Mouse (Mus musculus) MEL (cell line): ENCODE results near the gene Kalrn. TPM values are rescaled to one million over a fixed set of nuclear protein-coding genes. Genes with fewer than 3 reads are reported as not detected.

Experiments used
- DNase-seq: peaks from one replicate; pipeline ENCODE4 v3.0.0; 2011; ENCODE audit warnings: low read depth, low spot score
- H3K27ac ChIP-seq: 2 replicates; pipeline ENCODE4 v1.5.1; 2012; ENCODE audit warnings: low read depth, mild to moderate bottlenecking, control low read depth, low read length, moderate library complexity; ENCODE audit not compliant: control insufficient read depth
- H3K27me3 ChIP-seq, 2 experiments: fragments of 150-350 bp in 1 of 2; sonication (generic) in 1 of 2; 2 replicates each; pipeline ENCODE4 v1.6.1; 2012; ENCODE audit warnings: low read length in 2 of 2, mild to moderate bottlenecking in 2 of 2, improper control_type of control experiment in 1 of 2, moderate library complexity in 1 of 2; ENCODE audit not compliant: insufficient read depth in 2 of 2, control insufficient read depth in 1 of 2
- H3K36me3 ChIP-seq, 2 experiments: 2 replicates each; pipeline ENCODE4 v1.6.1; 2012 to 2014; ENCODE audit warnings: low read length in 2 of 2, improper control_type of control experiment in 1 of 2, inconsistent platforms in 1 of 2, mild to moderate bottlenecking in 1 of 2; ENCODE audit not compliant: insufficient read depth in 2 of 2, control insufficient read depth in 1 of 2
- H3K4me1 ChIP-seq, 2 experiments: fragments of 150-350 bp in 1 of 2; sonication (generic) in 1 of 2; 2 replicates each; pipeline ENCODE4 v1.6.1; 2012; ENCODE audit warnings: low read length in 2 of 2, improper control_type of control experiment in 1 of 2, mild to moderate bottlenecking in 1 of 2; ENCODE audit not compliant: insufficient read depth in 2 of 2, control insufficient read depth in 1 of 2
- H3K4me3 ChIP-seq, 2 experiments: fragments of 150-350 bp in 1 of 2; sonication (generic) in 1 of 2; 2 replicates each; pipeline ENCODE4 v1.5.1; 2012; ENCODE audit warnings: low read depth in 2 of 2, low read length in 2 of 2, mild to moderate bottlenecking in 2 of 2, moderate library complexity in 2 of 2, control low read depth in 1 of 2, improper control_type of control experiment in 1 of 2; ENCODE audit not compliant: control insufficient read depth in 1 of 2, insufficient read depth in 1 of 2
- H3K79me2 ChIP-seq: 2 replicates; pipeline ENCODE4 v1.6.1; 2012; ENCODE audit warnings: mild to moderate bottlenecking, low read length, moderate library complexity; ENCODE audit not compliant: control insufficient read depth, poor library complexity, insufficient read depth
- H3K9ac ChIP-seq: 2 replicates; pipeline ENCODE4 v1.6.1; 2012; ENCODE audit warnings: low read depth, mild to moderate bottlenecking, control low read depth, low read length, moderate library complexity; ENCODE audit not compliant: control insufficient read depth, poor library complexity, severe bottlenecking
- H3K9me3 ChIP-seq: fragments of 150-350 bp; sonication (generic); replicated peaks from 2 replicates; pipeline ENCODE4 v1.6.1; 2012; ENCODE audit warnings: mild to moderate bottlenecking, low read length, improper control_type of control experiment, moderate library complexity; ENCODE audit not compliant: insufficient read depth
- BHLHE40 ChIP-seq: IDR thresholded peaks from 2 replicates; pipeline ENCODE4 v1.6.1; 2012; ENCODE audit warnings: low read depth, mild to moderate bottlenecking, inconsistent platforms, low read length, improper control_type of control experiment, borderline replicate concordance
- ELF1 ChIP-seq: IDR thresholded peaks from 2 replicates; pipeline ENCODE4 v1.6.1; 2014; ENCODE audit warnings: low read depth, mild to moderate bottlenecking, inconsistent platforms, low read length, improper control_type of control experiment, moderate library complexity
- EP300 ChIP-seq, 2 experiments: IDR thresholded peaks; 2 replicates each; pipeline ENCODE4 v1.6.1; 2011; ENCODE audit warnings: improper control_type of control experiment in 2 of 2, low read length in 2 of 2, low read depth in 1 of 2, mild to moderate bottlenecking in 1 of 2
- ETS1 ChIP-seq: IDR thresholded peaks from 2 replicates; pipeline ENCODE4 v1.6.1; 2012; ENCODE audit warnings: low read depth, mild to moderate bottlenecking, inconsistent platforms, low read length, improper control_type of control experiment, moderate library complexity
- GATA1 ChIP-seq: IDR thresholded peaks from 2 replicates; pipeline ENCODE4 v1.6.1; 2011; ENCODE audit warnings: low read depth, low read length, improper control_type of control experiment
- JUND ChIP-seq: IDR thresholded peaks from 2 replicates; pipeline ENCODE4 v1.6.1; 2011; ENCODE audit warnings: low read depth, mild to moderate bottlenecking, improper control_type of control experiment, low read length
- KAT2A ChIP-seq: conservative IDR thresholded peaks from 2 replicates; pipeline ENCODE4 v1.6.1; 2012; ENCODE audit warnings: low read depth, low read length, improper control_type of control experiment, inconsistent platforms
- MAFK ChIP-seq: IDR thresholded peaks from 2 replicates; pipeline ENCODE4 v1.6.1; 2011; ENCODE audit warnings: low read depth, mild to moderate bottlenecking, low read length, improper control_type of control experiment, borderline replicate concordance
- MAX ChIP-seq: IDR thresholded peaks from 2 replicates; pipeline ENCODE4 v1.6.1; 2011; ENCODE audit warnings: low read length, improper control_type of control experiment
- MAZ ChIP-seq: IDR thresholded peaks from 2 replicates; pipeline ENCODE4 v1.6.1; 2012; ENCODE audit warnings: low read depth, mild to moderate bottlenecking, inconsistent platforms, low read length, improper control_type of control experiment
- MEF2A ChIP-seq: IDR thresholded peaks from 2 replicates; pipeline ENCODE4 v1.6.1; 2014; ENCODE audit warnings: low read depth, mild to moderate bottlenecking, inconsistent platforms, low read length, improper control_type of control experiment; ENCODE audit not compliant: poor library complexity, insufficient replicate concordance, severe bottlenecking; ENCODE audit errors: extremely low read depth
- MXI1 ChIP-seq: IDR thresholded peaks from 2 replicates; pipeline ENCODE4 v1.6.1; 2011; ENCODE audit warnings: mild to moderate bottlenecking, low read depth, low read length, improper control_type of control experiment
- MYB ChIP-seq: IDR thresholded peaks from 2 replicates; pipeline ENCODE4 v1.6.1; 2011; ENCODE audit warnings: mild to moderate bottlenecking, low read depth, low read length, improper control_type of control experiment
- MYC ChIP-seq: IDR thresholded peaks from 2 replicates; pipeline ENCODE4 v1.6.1; 2011; ENCODE audit warnings: low read depth, mild to moderate bottlenecking, low read length, improper control_type of control experiment, moderate library complexity
- POLR2A ChIP-seq, 2 experiments: IDR thresholded peaks; 2 replicates each; pipeline ENCODE4 v1.6.1; 2011 to 2012; ENCODE audit warnings: low read length in 2 of 2, mild to moderate bottlenecking in 2 of 2, control low read depth in 1 of 2, improper control_type of control experiment in 1 of 2, low read depth in 1 of 2, moderate library complexity in 1 of 2; ENCODE audit not compliant: control insufficient read depth in 1 of 2, insufficient read depth in 1 of 2, poor library complexity in 1 of 2
- RAD21 ChIP-seq: IDR thresholded peaks from 2 replicates; pipeline ENCODE4 v1.6.1; 2011; ENCODE audit warnings: mild to moderate bottlenecking, low read depth, low read length, improper control_type of control experiment
- RCOR1 ChIP-seq: IDR thresholded peaks from 2 replicates; pipeline ENCODE4 v1.6.1; 2012; ENCODE audit warnings: low read depth, mild to moderate bottlenecking, inconsistent platforms, low read length, improper control_type of control experiment
- SMC3 ChIP-seq: IDR thresholded peaks from 2 replicates; pipeline ENCODE4 v1.6.1; 2011; ENCODE audit warnings: low read depth, low read length, improper control_type of control experiment
- TAL1 ChIP-seq: IDR thresholded peaks from 2 replicates; pipeline ENCODE4 v1.6.1; 2012; ENCODE audit warnings: mild to moderate bottlenecking, inconsistent platforms, low read length, moderate library complexity, mixed read lengths
- TBP ChIP-seq: IDR thresholded peaks from 2 replicates; pipeline ENCODE4 v1.8.0; 2011; ENCODE audit warnings: low read depth, low read length, improper control_type of control experiment
- TCF12 ChIP-seq: IDR thresholded peaks from 2 replicates; pipeline ENCODE4 v1.6.1; 2014; ENCODE audit warnings: low read depth, mild to moderate bottlenecking, inconsistent platforms, low read length, improper control_type of control experiment, moderate library complexity
- UBTF ChIP-seq: IDR thresholded peaks from 2 replicates; pipeline ENCODE4 v1.6.1; 2012; ENCODE audit warnings: low read depth, mild to moderate bottlenecking, inconsistent platforms, low read length, improper control_type of control experiment, moderate library complexity, borderline replicate concordance; ENCODE audit not compliant: insufficient read depth
- ZC3H11A ChIP-seq: IDR thresholded peaks from 2 replicates; pipeline ENCODE4 v1.6.1; 2012; ENCODE audit warnings: low read depth, mild to moderate bottlenecking, inconsistent platforms, low read length, improper control_type of control experiment
- ZKSCAN1 ChIP-seq: IDR thresholded peaks from 2 replicates; pipeline ENCODE4 v1.6.1; 2012; ENCODE audit warnings: low read depth, mild to moderate bottlenecking, inconsistent platforms, low read length, improper control_type of control experiment, moderate library complexity
- polyA plus RNA-seq, 2 experiments: library from polyadenylated mRNA; stranded (reverse) in 1 of 2; unstranded in 1 of 2; fragments of >175 nt in 1 of 2; fragments of >200 nt in 1 of 2; gene quantifications; 2 replicates each; pipeline versions ENCODE4 v1.2.1 to v1.2.4; 2012; ENCODE audit warnings: low replicate concordance in 2 of 2, low read depth in 1 of 2; ENCODE audit not compliant: insufficient read length in 2 of 2, insufficient read depth in 1 of 2, missing spikeins in 1 of 2
- total RNA-seq: library from RNA; depleted of rRNA; stranded (reverse); fragments of 300-350 nt; gene quantifications from 2 replicates; pipeline ENCODE4 v1.2.3, GENCODE M21; 2012

Kalrn gene
- total and polyA plus RNA-seq, 3 experiments = 10.4 to 11.8 TPM; not detected in 1

DNA sequence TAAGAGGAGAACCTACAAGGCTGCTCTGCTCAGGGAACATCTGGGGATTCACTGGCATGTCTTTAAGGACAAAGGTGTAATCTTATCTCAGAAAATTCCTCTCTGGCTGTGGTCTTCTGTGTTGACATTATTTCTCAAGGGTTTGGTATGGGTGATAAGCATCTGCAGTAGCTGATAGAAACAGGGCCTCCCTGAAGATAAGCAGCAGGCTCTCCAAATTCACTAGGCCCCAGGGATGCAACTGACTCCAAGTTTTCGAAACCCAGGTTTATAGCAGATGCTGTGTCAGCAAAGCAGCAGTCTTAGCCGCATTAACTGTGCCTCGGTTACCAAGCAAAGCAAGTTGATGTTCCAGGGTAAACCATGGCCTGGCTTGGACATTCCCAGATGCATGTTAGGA lies 514.7 kb downstream of the Kalrn start:
- no peaks in the 10 kb centered on the region for H3K27me3 ChIP-seq
- H3K79me2 ChIP-seq = no peaks in the 10 kb centered on the region
- H3K27ac ChIP-seq = no peak overlapping the region
- H3K4me3 ChIP-seq = no peak overlapping the region
- H3K36me3 ChIP-seq = peaks cover 0 to 20% of the 10 kb centered on the region in 2 experiments; a peak in 2 of 4 replicates
- TF ChIP-seq TBP (no peak), POLR2A (IDR thresholded peaks at IDR 0.05; ENCODE audit: control insufficient read depth in 1 of 2, insufficient read depth in 1 of 2, low read depth in 1 of 2, low read length in 2 of 2, poor library complexity in 1 of 2) (no peak), MYB (no peak), GATA1 (peak; percentile 58), MYC (no peak), ZKSCAN1 (no peak), ELF1 (no peak), MAZ (no peak), RCOR1 (no peak), TCF12 (peak; percentile 21; the same call in 1 of the 2 replicates), EP300 (IDR thresholded peaks at IDR 0.05; ENCODE audit: low read depth in 1 of 2, low read length in 2 of 2) (peak in 1 of 2 experiments; percentile 6; a peak in 1 of 4 replicates), SMC3 (no peak), TAL1 (no peak), BHLHE40 (no peak), MEF2A (no peak), KAT2A (no peak), ZC3H11A (no peak), ETS1 (0 out of 2 replicates have a peak, but pooled peaks have one; percentile 13), RAD21 (no peak), MAX (no peak), UBTF (no peak), MAFK (no peak), JUND (no peak)
- H3K4me1 ChIP-seq = peaks cover 15 to 31% of the 10 kb centered on the region in 2 experiments
- H3K9me3 ChIP-seq = no peaks in the 10 kb centered on the region
- no peak overlapping the region for H3K9ac ChIP-seq
- DNase-seq = no peak

GRCm38 (mm10) chr16:34057464-34057863 lies 515.9 kb downstream of the Kalrn start:
- Histone ChIP-seq H3K9ac (no peak overlapping the region), H3K79me2 (no peaks in the 10 kb centered on the region), H3K36me3 (peaks cover 0 to 20% of the 10 kb centered on the region in 2 experiments; a peak in 2 of 4 replicates), H3K27me3 (no peaks in the 10 kb centered on the region), H3K9me3 (no peaks in the 10 kb centered on the region), H3K4me1 (peaks cover 15 to 31% of the 10 kb centered on the region in 2 experiments), H3K4me3 (no peak overlapping the region), H3K27ac (no peak overlapping the region)
- TF ChIP-seq MAX = 0 out of 2 replicates have a peak, but pooled peaks have one; percentile 11
- peak; percentile 60; the same call in 1 of the 2 replicates for TF ChIP-seq RCOR1
- TF ChIP-seq GATA1 = peak; percentile 57
- TF ChIP-seq EP300 (IDR thresholded peaks at IDR 0.05; ENCODE audit: low read depth in 1 of 2, low read length in 2 of 2) = peak; percentile 46 to 51; a peak in 3 of 4 replicates
- no peak for TF ChIP-seq ELF1
- peak; percentile 21; the same call in 1 of the 2 replicates for TF ChIP-seq MXI1
- peak; percentile 62 for TF ChIP-seq ETS1
- no peak for TF ChIP-seq ZKSCAN1
- DNase-seq = peak; percentile 45
